Mouse (Mus musculus) CH12F3 (cell line): ENCODE data around the gene Fgfr2.

Source experiments
- in situ Hi-C: fragments of 300-500 bp; cut with MboI; formaldehyde crosslinking; loops from 2 replicates; pipeline ENCODE4 v1.14.3; 2020; ENCODE audit warnings: low sequenced_read_pairs

Fgfr2 gene

DNA sequence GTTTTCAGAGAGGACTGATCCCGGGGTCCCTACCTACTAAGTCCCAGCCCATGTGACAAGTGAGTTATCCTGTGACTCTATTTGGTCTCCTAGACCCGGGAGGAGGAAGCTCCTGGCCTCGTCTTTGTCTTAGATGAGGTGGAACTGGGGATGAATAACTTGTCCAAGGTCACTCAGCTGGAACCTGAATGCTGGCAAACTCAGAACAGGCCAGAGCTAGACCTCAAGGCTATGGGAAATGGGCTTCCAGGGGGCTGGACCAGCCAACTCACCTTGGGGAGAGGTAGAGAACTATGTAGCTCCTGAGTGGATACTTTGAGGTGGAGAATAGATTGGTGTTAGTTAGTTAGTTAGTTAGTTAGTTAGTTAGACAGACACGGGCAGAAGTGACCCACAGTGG, 2185.1 kb downstream of the Fgfr2 start:
- in situ Hi-C loops, result no loop called here

DNA sequence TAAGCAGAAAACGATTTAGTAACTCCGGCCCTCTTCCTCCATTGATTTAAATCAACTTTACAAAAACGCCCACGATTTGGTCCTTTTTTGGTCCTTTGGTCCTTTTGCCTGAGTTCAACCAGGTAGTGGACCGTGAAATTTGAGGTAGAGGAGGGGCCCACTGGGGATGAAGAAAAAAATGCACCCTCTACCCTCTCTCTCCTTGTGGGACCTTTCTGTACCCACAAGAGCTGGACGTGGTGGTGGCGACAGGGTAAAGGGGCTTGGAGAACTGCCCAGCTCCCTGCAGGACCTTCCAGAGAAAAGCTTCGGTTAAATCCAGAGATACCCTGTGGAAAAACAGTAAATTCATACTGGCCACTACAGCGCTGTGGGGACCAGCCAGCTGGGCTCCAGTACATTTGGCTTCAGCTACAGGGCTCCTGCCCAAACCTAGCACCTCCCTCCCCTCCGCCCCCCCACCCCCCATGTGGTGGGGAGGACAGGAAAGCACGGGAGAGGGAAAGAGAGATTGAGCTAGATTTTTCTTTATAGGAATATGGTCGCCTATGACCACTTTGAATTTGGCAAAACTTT, 2185.8 kb downstream of the Fgfr2 start:
- in situ Hi-C loops, result no loop called here

DNA sequence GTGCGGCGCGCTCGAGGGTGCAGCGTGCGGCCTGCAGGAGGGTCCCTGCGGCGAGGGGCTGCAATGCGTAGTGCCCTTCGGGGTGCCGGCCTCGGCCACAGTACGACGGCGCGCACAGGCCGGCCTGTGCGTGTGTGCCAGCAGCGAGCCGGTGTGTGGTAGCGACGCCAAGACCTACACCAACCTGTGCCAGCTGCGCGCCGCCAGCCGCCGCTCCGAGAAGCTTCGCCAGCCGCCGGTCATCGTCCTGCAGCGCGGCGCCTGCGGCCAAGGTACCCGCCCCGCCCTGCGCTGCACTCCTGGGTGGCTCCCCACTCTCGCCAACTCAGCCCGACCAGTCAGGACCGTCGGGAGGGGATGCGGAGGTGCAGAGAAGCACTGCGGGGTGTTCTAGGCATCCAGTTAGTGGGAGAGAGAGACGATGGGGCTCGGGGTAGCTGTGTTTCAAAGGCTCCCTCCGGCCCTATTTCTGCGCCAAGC, 2186.6 kb downstream of the Fgfr2 start:
- in situ Hi-C loops, result no loop called here

DNA sequence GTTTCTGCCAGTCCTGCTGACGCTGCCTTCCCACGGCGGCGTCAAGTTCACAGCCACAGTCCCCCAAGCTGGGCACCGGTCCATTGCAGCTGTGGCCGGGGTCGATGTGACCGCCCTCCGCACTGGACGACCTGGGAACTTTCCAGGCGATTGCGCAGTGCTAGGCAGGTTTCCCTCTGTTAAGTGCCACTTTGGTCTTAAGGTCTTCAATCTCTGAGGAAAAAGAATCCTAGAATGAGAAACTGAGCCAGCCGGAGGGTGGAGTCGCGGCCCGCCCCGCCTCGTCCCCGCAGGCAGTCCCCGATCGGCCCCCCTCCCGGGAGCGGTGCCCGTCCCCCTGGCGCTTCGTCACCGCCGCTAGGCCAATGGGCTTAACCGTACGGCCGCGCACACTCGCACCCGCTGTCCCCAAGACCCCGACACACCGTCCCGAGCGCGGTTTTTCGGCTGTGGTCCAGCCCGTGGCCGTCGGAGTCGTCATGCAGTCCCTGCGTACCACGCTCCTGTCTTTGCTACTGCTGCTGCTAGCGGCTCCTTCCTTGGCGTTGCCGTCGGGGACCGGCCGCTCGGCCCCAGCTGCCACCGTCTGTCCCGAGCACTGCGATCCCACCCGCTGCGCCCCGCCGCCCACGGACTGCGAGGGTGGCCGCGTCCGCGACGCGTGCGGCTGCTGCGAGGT, 2187.2 kb downstream of the Fgfr2 start, which contains the start of gene Htra1:
Gene Htra1 (plus strand): TSS at position 319 of the 679 bp plus-strand sequence.
- in situ Hi-C loops, result no loop called here

DNA sequence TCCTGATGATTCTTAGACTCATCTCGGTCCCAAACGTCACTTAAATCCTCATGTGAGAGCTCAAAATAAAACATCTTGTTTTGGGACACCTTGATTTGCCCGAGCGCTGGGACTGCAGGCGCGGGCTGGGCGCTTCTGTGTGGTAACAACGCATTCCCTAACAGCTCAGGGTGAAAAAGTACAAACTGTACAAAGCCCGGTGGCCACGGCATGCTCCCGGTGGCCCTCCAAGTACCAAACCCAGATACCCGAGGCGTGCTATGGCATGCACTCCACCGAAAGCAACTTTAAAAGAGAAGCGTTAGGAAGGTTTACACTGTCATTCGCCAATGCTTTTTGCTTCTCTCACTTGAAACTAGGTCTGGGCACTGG, 2187.7 kb downstream of the Fgfr2 start:
- in situ Hi-C loops, result no loop called here

DNA sequence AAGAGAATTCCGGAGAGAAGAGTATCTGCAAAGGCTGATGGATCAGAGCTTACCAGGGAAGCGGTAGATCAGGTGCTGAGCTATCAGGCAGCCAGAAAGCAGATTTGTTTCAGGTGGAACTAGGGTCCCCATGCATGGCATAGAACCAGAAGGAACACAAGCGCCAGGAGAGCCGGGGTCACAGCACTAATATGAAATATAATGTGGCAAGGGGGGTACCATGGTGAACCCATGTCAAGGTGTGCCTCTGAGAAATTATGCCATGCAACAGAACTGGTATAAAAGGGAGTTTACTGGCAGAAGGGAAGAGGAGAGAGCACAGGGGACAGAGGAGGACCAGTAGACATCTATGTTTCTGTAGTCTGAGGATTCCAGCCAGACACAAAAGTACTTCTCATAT, 2188.5 kb downstream of the Fgfr2 start:
- in situ Hi-C loops, result no loop called here

DNA sequence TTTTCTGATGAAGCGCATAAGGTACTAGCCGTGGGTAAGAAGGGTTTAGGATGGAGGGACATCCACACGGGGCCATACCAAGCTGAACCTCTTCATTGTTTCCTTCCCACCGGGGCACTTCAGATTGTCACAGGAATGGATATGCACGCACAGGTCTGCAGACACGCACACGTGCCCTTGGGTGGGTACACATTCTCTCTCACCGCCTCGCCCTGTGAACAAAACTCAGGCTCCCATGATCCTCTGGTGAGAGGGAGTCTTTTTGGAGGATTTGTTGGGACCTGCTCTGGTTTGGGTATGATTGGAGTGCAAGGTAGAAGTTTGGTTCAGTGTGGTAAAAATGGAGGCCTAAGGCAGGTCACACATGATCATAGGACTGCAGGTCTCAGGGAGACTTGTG, 2190.2 kb downstream of the Fgfr2 start:
- in situ Hi-C loops, result no loop called here

DNA sequence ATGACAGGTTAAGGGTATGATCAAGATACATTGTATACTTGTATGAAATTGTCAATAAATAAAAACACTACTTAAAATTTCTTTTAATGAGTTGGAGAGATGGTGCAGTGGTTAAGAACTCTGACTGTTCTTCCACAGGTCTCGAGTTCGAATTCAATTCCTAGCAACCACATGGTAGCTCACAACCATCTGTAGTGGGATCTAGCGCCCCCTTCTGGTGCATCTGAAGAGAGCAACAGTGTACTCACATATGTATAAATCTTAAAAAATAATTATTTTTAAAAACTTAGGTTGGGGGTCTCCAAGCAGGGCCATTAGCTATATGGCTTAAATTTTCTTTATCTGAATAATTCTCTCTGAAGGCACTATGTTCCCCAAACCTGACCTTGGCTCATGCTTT, 2192.7 kb downstream of the Fgfr2 start:
- in situ Hi-C loops, result no loop called here

DNA sequence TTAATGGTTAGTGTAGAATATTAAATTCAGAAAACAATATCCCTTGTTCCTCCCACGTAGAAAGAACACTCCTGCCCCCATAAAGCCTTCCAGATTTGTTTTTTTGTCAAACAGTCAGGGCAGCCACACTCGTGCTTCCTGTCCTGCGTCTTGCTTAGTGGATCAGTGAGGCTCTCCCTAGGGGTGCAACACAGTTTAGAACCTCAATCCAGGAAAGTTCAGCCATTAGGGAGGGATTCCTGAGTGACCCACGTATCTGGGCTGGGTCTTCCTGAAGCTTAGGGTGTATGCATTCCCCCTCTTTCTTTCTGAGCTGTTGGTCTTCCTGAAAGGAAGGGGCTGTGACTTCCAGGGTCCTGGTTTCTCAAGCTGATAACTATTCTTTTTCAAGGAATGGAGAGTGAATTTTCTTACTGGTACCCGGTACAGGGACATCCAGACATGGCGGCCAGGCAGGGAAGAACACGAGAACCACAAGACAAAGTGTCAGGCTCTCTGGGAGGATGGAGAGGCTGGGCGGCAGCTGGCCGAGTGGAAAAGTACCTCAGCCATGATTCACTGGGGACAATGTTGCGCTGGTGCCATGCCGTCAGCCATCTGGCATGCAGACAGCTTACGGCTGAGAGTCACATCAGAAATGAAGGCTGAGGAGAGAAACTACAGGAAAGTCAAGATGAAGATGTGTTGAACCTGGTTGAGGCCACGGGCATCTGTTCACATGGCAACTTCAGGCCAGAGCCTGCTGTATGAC, 2200.0 kb downstream of the Fgfr2 start:
- in situ Hi-C loops, result no loop called here

DNA sequence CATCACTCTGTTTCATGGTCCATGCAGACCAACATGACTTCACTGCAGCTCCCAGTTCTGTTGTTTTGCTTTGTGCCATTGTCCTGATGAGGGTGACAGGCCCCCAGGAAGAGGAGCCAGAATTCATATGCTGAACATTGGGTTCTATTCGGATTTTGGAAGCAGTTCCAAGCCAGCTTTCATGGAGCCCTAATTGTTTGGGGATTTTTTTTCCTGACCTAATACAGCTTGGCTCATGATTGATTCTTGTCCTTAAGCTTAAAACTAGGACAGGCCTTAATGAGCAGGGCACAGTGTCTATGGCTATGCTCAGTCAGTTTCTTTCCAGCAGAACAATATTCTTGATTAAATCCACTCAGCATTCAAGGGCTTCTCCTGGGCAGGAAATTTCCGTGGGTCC, 2204.9 kb downstream of the Fgfr2 start:
- in situ Hi-C loops, result loop anchor here (10.0 kb wide), 1 partner anchor 153 kb away; no protein-coding TSS in a partner anchor

DNA sequence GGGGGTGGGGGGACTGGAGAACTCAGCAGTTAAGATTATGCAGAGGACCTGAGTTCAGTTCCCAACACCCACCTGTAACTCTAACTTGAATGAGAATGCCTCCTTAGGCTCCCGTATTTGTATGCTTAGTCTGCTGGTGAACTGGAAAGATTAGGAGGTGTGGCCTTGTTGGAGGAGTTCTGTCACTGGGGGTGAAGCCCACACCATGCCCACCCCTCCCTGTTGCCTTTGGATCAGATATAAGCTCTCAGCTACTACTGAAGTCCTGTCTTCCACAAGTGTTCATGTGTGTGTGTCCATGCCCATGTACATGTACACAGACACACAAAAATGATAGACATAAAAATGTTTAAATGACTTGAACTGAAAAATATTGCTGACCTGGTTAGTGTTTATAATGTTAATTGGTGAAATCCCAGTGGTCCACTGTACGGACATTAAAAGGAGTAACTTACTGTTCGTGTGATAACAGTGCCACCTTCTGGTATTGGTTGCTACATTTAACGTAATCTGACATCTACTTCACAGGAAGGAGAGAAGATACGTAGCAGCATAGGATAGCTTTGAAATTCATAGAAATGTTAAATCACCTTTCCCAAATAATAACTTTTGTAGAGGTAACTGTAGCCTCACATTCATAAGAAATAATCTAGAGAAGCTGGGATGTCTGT, 2208.3 kb downstream of the Fgfr2 start:
- in situ Hi-C loops, result loop anchor here (10.0 kb wide), 1 partner anchor 150 kb away; no protein-coding TSS in a partner anchor

DNA sequence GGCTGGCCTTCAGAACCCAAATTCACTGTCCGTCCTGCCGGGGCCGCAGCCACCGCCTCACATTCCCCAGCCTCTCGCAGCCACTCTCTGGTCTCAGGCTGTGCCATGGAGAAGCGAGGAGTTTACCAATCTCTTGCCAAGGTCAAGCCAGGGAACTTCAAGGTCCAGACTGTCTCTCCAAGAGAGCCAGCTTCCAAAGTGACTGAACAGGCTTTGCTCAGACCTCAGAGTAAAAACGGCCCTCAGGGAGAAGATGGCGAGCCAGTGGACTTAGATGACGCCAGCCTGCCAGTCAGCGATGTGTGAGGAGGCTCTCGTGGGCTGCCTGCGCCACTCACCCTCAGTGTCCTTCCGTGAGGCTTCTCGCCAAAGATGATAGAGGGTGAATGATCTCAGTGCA, 2212.3 kb downstream of the Fgfr2 start:
- in situ Hi-C loops, result loop anchor here (10.0 kb wide), 1 partner anchor 146 kb away; no protein-coding TSS in a partner anchor

DNA sequence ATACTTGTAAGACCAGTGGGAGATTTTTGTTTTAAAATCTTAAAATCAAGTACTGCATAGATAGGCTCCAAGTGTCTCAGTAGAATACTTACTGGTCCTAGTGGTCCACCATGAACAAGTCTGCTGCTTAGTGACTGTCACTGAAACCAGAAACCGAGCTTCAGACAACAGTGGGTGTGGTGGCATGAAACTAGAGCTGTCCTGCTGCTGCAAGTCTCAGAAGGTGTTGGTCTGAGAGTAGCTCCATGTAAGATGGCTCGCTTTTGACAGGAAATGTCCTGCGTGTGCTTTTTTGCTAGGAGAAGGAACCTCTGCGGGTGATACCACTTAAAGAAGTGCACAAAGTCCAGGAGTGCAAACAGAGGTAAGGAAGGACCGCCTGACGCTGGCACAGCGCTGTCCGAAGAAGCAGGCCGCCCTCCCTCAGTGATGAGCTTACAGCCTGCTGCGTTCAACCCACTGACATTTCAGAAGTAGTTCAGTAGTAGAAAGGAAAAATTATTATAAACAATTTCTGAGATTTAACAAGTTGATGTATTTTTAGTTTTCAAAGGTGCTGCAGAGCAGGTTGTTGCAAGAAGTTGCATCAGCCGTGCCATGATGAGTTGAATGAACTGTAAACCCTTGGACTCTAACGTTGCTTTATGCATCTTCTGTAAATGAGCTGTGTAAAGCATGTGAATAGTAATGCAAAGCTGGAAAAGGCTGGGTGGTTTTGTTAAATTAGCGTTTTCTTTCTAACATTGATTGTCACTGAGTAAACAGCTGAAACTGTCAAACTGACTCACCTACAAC, 2218.4 kb downstream of the Fgfr2 start:
- in situ Hi-C loops, result no loop called here

DNA sequence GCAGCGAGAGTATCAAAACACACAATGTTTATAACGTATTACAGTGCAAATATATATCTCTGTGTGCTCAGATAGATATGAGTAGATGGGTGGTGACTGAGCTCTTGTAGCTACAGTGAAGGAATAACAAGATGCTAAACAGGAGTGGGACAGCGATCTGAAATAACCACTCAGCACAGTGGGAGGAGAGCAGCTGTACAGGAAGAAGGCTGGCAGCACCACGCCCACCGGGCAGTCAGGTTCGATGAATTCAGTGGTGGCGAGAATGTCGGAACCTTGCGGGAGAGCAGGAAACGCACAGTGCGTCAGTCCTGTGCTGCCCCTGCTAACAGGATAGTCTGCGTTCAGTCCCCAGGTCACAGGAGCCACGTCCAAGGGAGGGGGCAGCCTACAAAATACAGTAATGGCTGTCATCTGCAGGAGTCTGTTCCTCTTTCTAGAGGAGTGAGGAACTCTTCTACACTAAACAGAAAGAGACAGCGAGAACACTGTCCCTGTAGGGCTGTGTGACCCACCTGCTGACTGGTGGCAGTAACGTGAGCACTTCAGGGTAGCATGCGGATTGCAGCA, 2219.6 kb downstream of the Fgfr2 start:
- in situ Hi-C loops, result no loop called here

DNA sequence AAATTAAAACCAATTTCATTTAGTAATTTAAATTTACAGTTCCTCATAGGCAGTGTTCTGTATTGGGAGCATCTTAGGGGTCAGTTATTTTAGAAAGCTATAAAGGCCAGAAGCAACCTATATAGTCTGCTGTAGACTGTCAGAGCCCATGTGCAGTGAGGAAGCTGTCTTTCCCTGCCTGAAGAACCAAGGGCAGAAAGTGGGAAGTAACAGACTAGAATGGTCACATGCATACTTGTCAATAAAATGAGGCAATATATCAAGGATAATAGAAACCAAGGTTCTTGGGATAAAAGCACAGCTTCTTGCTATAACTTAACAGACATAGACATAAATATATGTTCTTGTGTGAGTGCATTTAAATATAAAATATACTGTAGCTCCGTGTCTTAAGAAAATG, 2220.2 kb downstream of the Fgfr2 start:
- in situ Hi-C loops, result no loop called here

DNA sequence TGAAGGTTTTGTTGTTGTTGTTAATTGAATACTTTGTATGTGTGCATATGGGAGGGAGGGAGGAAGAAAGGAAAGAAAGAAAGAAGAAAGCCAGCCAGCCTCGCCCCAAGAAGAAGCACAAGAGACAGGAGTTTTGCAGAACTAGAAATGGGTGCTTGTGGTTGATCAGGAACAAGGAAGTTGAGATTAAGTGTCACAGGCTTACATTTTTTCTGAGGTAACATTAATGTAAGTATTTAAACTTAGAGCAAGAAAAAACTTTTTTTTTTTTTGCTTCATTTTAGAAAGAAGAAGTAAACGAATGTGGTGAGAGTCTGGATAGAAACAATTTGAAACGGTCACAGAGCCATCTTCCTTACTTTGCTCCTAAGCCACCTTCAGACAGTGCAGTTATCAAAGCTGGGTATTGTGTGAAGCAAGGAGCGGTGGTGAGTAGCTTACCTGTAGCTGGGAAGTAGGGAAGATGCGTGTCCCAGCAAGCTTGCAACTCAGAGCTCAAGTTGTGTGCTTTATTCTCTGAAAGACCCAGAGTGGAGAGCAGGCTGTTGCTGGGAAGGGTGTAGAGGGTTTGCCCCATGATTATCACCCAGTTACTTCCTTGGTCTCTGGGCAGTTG, 2222.8 kb downstream of the Fgfr2 start:
- in situ Hi-C loops, result no loop called here

DNA sequence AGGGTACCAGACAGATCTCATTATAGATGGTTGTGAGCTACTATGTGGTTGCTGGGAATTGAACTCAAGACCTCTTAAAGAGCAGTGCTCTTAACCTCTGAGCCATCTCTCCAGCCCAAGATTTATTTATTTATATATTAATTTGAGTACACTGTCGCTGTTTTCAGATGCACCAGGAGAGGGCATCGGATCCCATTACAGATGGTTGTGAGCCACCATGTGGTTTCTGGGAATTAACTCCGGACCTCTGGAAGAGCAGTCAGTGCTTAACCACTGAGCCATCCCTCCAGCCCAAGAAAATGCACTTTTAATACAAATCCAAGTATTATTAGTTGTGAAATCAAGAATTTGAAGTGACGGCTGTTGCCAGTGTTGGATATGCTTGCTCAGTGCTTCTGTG, 2224.8 kb downstream of the Fgfr2 start:
- in situ Hi-C loops, result no loop called here

DNA sequence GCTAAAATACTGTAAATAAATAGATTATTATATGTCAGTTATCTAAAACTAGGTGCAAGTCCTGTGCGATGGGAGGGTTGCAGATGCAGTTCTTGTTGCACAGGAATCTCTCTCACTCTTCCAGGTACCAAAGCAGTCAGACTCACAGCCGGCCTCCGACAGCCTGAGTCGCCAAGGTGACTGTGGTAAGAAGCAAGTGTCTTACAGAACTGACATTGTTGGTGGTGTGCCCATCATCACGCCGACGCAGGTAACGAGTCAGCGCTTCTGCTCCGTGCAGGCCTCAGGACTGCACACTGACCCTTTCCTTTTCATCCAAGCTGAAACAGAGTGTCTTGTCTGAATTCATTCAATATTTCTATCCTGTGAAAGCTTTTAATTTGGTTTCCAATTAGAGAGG, 2225.9 kb downstream of the Fgfr2 start:
- in situ Hi-C loops, result no loop called here

DNA sequence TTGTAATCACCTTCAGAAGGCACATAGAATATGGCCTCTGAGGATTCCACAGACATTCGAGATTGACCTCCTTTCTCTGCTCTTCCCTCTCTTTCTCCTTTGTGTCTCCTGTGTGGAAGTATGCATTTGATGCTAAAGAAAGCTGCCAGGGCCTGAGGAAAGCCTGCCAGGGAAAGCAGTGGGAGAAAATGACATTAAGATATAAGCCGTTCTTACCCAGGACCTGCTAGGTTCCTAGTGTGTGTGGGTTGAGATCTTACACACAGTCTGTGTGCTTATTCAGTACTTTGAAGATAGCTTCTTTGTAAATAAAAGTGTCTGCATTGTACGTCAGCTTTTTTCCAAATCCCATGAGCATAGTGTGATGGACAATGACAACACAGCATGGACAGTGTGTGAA, 2227.1 kb downstream of the Fgfr2 start:
- in situ Hi-C loops, result no loop called here

DNA sequence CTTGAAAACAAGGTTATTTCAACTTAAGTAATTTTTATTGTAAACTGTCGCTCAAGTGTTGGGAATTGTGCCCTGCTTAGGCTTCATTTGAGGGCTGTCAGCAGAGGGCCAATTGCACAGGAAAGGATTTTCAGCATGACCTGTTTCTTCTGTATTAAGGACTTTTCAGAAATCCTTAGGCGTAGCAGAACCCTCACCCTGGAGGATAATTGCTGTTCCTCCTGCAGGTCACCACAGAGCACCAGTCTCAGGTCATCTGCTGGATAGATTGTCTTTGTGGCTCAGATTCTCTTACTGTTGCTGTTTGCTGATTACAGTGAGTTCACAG, 2227.6 kb downstream of the Fgfr2 start:
- in situ Hi-C loops, result no loop called here
